Mouse (Mus musculus) heart, embryonic 12.5 days (tissue): ENCODE results near the gene Rgs12. TPM values are rescaled to one million over a fixed set of nuclear protein-coding genes. Genes with fewer than 3 reads are reported as not detected.

Source experiments
- ATAC-seq: fragments of 200-750 bp; cut with Nextera tagmentation; 2 replicates; pipeline ENCODE4 v1.8.0; 2017; ENCODE audit warnings: moderate TSS enrichment, moderate library complexity; ENCODE audit not compliant: insufficient number of reproducible peaks, low FRiP score
- H3K27ac ChIP-seq: fragments of 300-500 bp; sonication (generic); 2 replicates; pipeline ENCODE4 v1.5.1; 2016; ENCODE audit warnings: mild to moderate bottlenecking, moderate library complexity; ENCODE audit not compliant: poor library complexity, severe bottlenecking
- H3K27me3 ChIP-seq: fragments of 300-500 bp; sonication (generic); replicated peaks from 2 replicates; pipeline ENCODE4 v1.6.1; 2016; ENCODE audit warnings: mild to moderate bottlenecking, moderate library complexity
- H3K36me3 ChIP-seq: fragments of 300-500 bp; sonication (generic); 2 replicates; pipeline ENCODE4 v1.6.1; 2016; ENCODE audit warnings: mild to moderate bottlenecking, moderate library complexity
- H3K4me1 ChIP-seq: fragments of 300-500 bp; sonication (generic); replicated peaks from 2 replicates; pipeline ENCODE4 v1.6.1; 2016; ENCODE audit warnings: mild to moderate bottlenecking
- H3K4me2 ChIP-seq: fragments of 300-500 bp; sonication (generic); 2 replicates; pipeline ENCODE4 v1.6.1; 2016; ENCODE audit warnings: mild to moderate bottlenecking, moderate library complexity
- H3K4me3 ChIP-seq: fragments of 300-500 bp; sonication (generic); 2 replicates; pipeline ENCODE4 v1.5.1; 2016; ENCODE audit warnings: mild to moderate bottlenecking
- H3K9ac ChIP-seq: fragments of 300-500 bp; sonication (generic); 2 replicates; pipeline ENCODE4 v1.6.1; 2016; ENCODE audit warnings: mild to moderate bottlenecking, moderate library complexity
- H3K9me3 ChIP-seq: fragments of 300-500 bp; sonication (generic); replicated peaks from 2 replicates; pipeline ENCODE4 v1.6.1; 2016; ENCODE audit warnings: mild to moderate bottlenecking, moderate library complexity
- WGBS: fragments of 180-500 bp; shearing (Covaris S2); methylation state at CpG from one replicate; pipeline ENCODE4 v1.1.7; 2016; 5-methylcytosine and 5-hydroxymethylcytosine counted together
- microRNA-seq: library from miRNA; unstranded; fragments of <30 nt; microRNA quantifications from one replicate; pipeline ENCODE4, GENCODE M21; 2017
- polyA plus RNA-seq: library from polyadenylated mRNA; unstranded; fragments of >200 nt; fragmentation: Nextera tagmentation; extraction: Ambion mirVana; gene quantifications from 2 replicates; pipeline ENCODE4 v1.2.1, GENCODE M21; 2016

Gene Rgs12
- polyA plus RNA-seq, 1 experiment from 2014 or later: 35.6 TPM

- WGBS: 63% methylated on average over 9 of the region's 9 CpGs
- H3K9ac ChIP-seq: no peak overlapping the region
- peaks cover 36% of the 10 kb centered on the region for H3K36me3 ChIP-seq
- H3K4me2 ChIP-seq: no peak overlapping the region
- H3K4me3 ChIP-seq: no peak overlapping the region
- H3K4me1 ChIP-seq: no peaks in the 10 kb centered on the region
- no peak; the same call in 1 of the 2 replicates for ATAC-seq
- H3K27ac ChIP-seq: no peak overlapping the region
- H3K27me3 ChIP-seq: 0 out of 2 replicates have a peak, but pooled peaks cover 3% of the 10 kb centered on the region
- no peaks in the 10 kb centered on the region for H3K9me3 ChIP-seq
Measured at GRCm38 (mm10) chr5:35088785-35089613, 139.8 kb downstream of the Rgs12 start.

Small RNA genes lying within 50 kb of the gene (microRNA-seq; reads per million reads assigned to microRNA genes)
- 4.2 reads per million, percentile 14 among the genes with 10 or more reads in this experiment for gene Mir3097

Other genes starting within 250 kb of the Rgs12 start
- 11.3 and 11.9 TPM in 2 replicates for gene Htt, start 187.7 kb upstream of the Rgs12 start, polyA plus RNA-seq
- 0.31 and 0.62 TPM in 2 replicates for gene Msantd1, start 41.4 kb upstream of the Rgs12 start, polyA plus RNA-seq
- 0.42 and 1.5 TPM in 2 replicates for gene Hgfac, start 92.1 kb downstream of the Rgs12 start, polyA plus RNA-seq
- gene Dok7, start 107.3 kb downstream of the Rgs12 start, polyA plus RNA-seq: 7.0 and 7.6 TPM in 2 replicates
- 142 and 147 TPM in 2 replicates for gene Lrpap1, start 156.3 kb downstream of the Rgs12 start, polyA plus RNA-seq